Mouse (Mus musculus) heart, embryonic 14.5 days (tissue): ENCODE results near the gene Ccnyl1. TPM values are rescaled to one million over a fixed set of nuclear protein-coding genes. Genes with fewer than 3 reads are reported as not detected.

Experiments
- ATAC-seq: fragments of 200-750 bp; cut with Nextera tagmentation; 2 replicates; pipeline ENCODE4 v1.8.0; 2017; ENCODE audit warnings: low read depth, moderate TSS enrichment; ENCODE audit not compliant: insufficient number of reproducible peaks, insufficient read depth, low FRiP score
- H3K27ac ChIP-seq, 2 experiments: fragments of 200-500 bp in 1 of 2; fragments of 300-500 bp in 1 of 2; sonication (generic) in 1 of 2; replicated peaks in 1 of 2; 2 replicates each; pipeline ENCODE4 v1.5.1; 2012 to 2014; ENCODE audit warnings: low read depth in 2 of 2, low read length in 2 of 2, control low read depth in 1 of 2, mild to moderate bottlenecking in 1 of 2, mixed read lengths in 1 of 2; ENCODE audit not compliant: control insufficient read depth in 1 of 2, insufficient read depth in 1 of 2
- H3K27me3 ChIP-seq: fragments of 300-500 bp; sonication (generic); 2 replicates; pipeline ENCODE4 v1.6.1; 2014; ENCODE audit warnings: mild to moderate bottlenecking, low read length, control low read depth; ENCODE audit not compliant: control insufficient read depth, insufficient read depth
- H3K36me3 ChIP-seq: fragments of 300-500 bp; sonication (generic); 2 replicates; pipeline ENCODE4 v1.6.1; 2014; ENCODE audit warnings: mild to moderate bottlenecking, control low read depth, low read length, mixed read lengths; ENCODE audit not compliant: control insufficient read depth, insufficient read depth
- H3K4me1 ChIP-seq, 2 experiments: fragments of 200-500 bp in 1 of 2; fragments of 300-500 bp in 1 of 2; sonication (generic) in 1 of 2; 2 replicates each; pipeline ENCODE4 v1.6.1; 2012 to 2014; ENCODE audit warnings: low read length in 2 of 2, control low read depth in 1 of 2, mixed read lengths in 1 of 2; ENCODE audit not compliant: control insufficient read depth in 2 of 2, insufficient read depth in 2 of 2
- H3K4me2 ChIP-seq: fragments of 300-500 bp; sonication (generic); 2 replicates; pipeline ENCODE4 v1.6.1; 2014; ENCODE audit warnings: mild to moderate bottlenecking, low read length
- H3K4me3 ChIP-seq, 2 experiments: fragments of 200-500 bp in 1 of 2; fragments of 300-500 bp in 1 of 2; sonication (generic) in 1 of 2; 2 replicates each; pipeline ENCODE4 v1.5.1; 2012 to 2014; ENCODE audit warnings: low read length in 2 of 2, mild to moderate bottlenecking in 2 of 2, control low read depth in 1 of 2, low read depth in 1 of 2, moderate library complexity in 1 of 2; ENCODE audit not compliant: control insufficient read depth in 1 of 2, insufficient read depth in 1 of 2
- H3K9ac ChIP-seq: fragments of 300-500 bp; sonication (generic); 2 replicates; pipeline ENCODE4 v1.6.1; 2014; ENCODE audit warnings: mild to moderate bottlenecking, low read length
- H3K9me3 ChIP-seq: fragments of 300-500 bp; sonication (generic); 2 replicates; pipeline ENCODE4 v1.6.1; 2016; ENCODE audit warnings: low read length, control low read depth; ENCODE audit not compliant: control insufficient read depth
- WGBS: fragments of 180-500 bp; shearing (Covaris S2); extraction: QIAGEN DNeasy Blood & Tissue Kit; methylation state at CpG from one replicate; pipeline ENCODE4 v1.1.7; 2014; 5-methylcytosine and 5-hydroxymethylcytosine counted together
- polyA plus RNA-seq: library from polyadenylated mRNA; unstranded; fragments of >200 nt; fragmentation: Nextera tagmentation; extraction: Ambion mirVana; gene quantifications from 2 replicates; pipeline ENCODE4 v1.2.1, GENCODE M21; 2014

The Ccnyl1 gene
- polyA plus RNA-seq, 1 experiment from 2014 or later = 6.7 TPM

DNA sequence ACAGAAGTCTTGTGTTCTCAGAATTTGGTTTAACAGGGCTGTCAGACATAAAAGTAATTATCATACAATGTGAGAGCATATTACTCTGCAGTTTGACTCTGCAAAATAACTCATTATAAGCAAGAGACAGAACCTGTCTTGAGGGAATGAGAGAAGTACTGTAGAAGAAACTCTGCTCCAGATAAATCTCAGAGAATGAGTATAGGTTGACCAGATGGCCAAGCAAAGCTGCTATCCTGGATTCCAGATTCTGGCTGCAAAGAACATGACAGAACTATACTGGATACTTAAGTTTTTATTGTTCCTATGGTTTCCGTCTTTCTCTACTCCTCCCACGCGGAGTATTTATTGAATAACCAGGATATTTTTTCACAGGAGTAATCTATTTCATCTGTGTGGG, 7.2 kb upstream of the Ccnyl1 start:
- WGBS = 84% methylated on average over 3 of the region's 3 CpGs
- Histone ChIP-seq H3K27ac (no peak overlapping the region), H3K4me1 (no peaks in the 10 kb centered on the region), H3K9ac (no peak overlapping the region), H3K27me3 (no peaks in the 10 kb centered on the region), H3K4me3 (no peak overlapping the region), H3K9me3 (no peaks in the 10 kb centered on the region), H3K4me2 (no peak overlapping the region), H3K36me3 (no peaks in the 10 kb centered on the region; the same call in 1 of the 2 replicates)
- no peak for ATAC-seq

DNA sequence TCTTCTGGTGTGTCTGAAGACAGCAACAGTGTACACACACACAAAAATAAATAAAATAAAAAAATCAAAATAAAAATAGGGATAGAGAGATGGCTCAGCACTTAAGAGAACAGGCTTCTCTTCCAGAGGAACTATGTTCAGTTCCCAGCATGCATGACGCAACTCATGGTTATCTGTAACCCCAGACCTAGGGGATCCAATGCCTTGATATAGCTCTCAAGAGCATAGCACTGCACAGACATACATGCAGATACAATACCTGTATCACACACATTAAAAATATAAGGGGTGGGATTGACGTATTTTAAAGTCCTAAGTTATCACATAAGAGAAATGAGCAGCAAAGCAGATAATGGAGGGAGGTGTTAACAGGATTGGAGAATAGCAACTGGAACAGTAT, 5.8 kb upstream of the Ccnyl1 start:
- H3K27me3 ChIP-seq = no peaks in the 10 kb centered on the region
- H3K27ac ChIP-seq = no peak overlapping the region
- H3K9ac ChIP-seq = no peak overlapping the region
- H3K4me2 ChIP-seq = no peak overlapping the region
- 79% methylated on average over 2 of the region's 2 CpGs for WGBS
- H3K4me3 ChIP-seq = no peak overlapping the region
- no peak for ATAC-seq
- no peaks in the 10 kb centered on the region; the same call in 1 of the 2 replicates for H3K36me3 ChIP-seq
- peaks cover 0 to 5% of the 10 kb centered on the region in 2 experiments; a peak in 2 of 4 replicates for H3K4me1 ChIP-seq
- no peaks in the 10 kb centered on the region for H3K9me3 ChIP-seq

DNA sequence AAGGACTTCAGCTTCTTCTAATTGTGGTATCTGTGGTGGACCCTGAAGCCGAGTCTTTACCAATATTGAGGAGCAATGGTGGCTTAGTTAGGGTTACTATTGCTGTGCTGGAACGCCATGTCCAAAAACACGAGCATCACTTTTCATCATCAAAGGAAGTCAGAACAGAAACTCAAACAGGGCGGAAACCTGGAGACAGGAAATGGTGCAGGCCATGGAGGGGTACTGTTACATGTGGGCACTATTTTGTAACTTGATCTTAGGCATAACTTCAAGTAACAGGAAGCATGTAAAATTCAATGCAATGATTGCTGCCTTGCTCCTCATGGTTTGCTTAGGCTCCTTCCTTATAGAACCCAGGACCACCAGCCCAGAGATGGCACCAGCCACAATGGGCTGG, 2.2 kb upstream of the Ccnyl1 start:
- Histone ChIP-seq H3K4me1 (peaks cover 2 to 18% of the 10 kb centered on the region in 2 experiments), H3K9me3 (no peaks in the 10 kb centered on the region), H3K27ac (no peak overlapping the region), H3K9ac (no peak overlapping the region), H3K4me3 (no peak overlapping the region), H3K36me3 (no peaks in the 10 kb centered on the region; the same call in 1 of the 2 replicates), H3K27me3 (no peaks in the 10 kb centered on the region), H3K4me2 (no peak overlapping the region)
- ATAC-seq = no peak
- 77% methylated on average over 4 of the region's 4 CpGs for WGBS

GRCm38 (mm10) chr1:64689561-64690212, 568 bp upstream of the Ccnyl1 start:
- Histone ChIP-seq H3K27me3 (no peaks in the 10 kb centered on the region), H3K9ac (peak overlapping the region; percentile 67), H3K4me3 (peak overlapping the region; percentile 64 to 80), H3K36me3 (no peaks in the 10 kb centered on the region; the same call in 1 of the 2 replicates), H3K9me3 (no peaks in the 10 kb centered on the region), H3K4me1 (peaks cover 2 to 20% of the 10 kb centered on the region in 2 experiments), H3K27ac (peak overlapping the region; percentile 58 to 72; a peak in 3 of 4 replicates), H3K4me2 (peak overlapping the region; percentile 90)
- no peak for ATAC-seq
- 19% methylated on average over 9 of the region's 9 CpGs for WGBS

- H3K27me3 ChIP-seq = no peaks in the 10 kb centered on the region
- H3K36me3 ChIP-seq = no peaks in the 10 kb centered on the region; the same call in 1 of the 2 replicates
- H3K4me2 ChIP-seq = peak overlapping the region; percentile 81
- peak overlapping the region; percentile 64 to 95 for H3K4me3 ChIP-seq
- H3K27ac ChIP-seq = peak overlapping the region; percentile 35 to 73; a peak in 3 of 4 replicates
- ATAC-seq = peak; percentile 9; the same call in 1 of the 2 replicates
- H3K4me1 ChIP-seq = peaks cover 2 to 20% of the 10 kb centered on the region in 2 experiments
- H3K9ac ChIP-seq = peak overlapping the region; percentile 83
- under 1% methylated on average over 52 of the region's 55 CpGs for WGBS
- H3K9me3 ChIP-seq = no peaks in the 10 kb centered on the region
These were observed 881 bp downstream of the Ccnyl1 start for GRCm38 (mm10) chr1:64691121-64691551.

DNA sequence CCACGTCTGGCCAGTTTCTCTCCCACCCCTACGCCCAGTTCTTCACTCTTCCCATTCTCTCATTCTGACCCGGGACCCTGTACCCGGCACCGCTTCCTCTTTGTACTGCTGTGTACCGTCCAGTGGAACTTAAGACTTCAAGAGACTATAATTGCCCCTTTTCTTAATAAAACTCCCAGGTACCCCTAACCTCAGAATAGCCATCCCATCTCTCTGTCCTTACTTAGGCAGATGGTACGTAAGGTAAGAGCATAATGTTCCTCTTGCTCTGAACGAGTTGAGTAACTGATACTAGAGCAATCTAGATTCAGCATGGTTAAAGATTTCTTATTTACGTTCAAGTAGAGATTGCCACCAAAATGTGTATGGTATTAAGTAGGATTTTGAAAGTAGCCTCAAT, 1.3 kb downstream of the Ccnyl1 start:
- Histone ChIP-seq H3K27ac (peak overlapping the region in 1 of 2 experiments; percentile 73; a peak in 2 of 4 replicates), H3K9ac (peak overlapping the region; percentile 83), H3K4me3 (peak overlapping the region; percentile 64 to 95), H3K4me2 (peak overlapping the region; percentile 81), H3K36me3 (no peaks in the 10 kb centered on the region; the same call in 1 of the 2 replicates), H3K9me3 (no peaks in the 10 kb centered on the region), H3K4me1 (peaks cover 2 to 20% of the 10 kb centered on the region in 2 experiments), H3K27me3 (no peaks in the 10 kb centered on the region)
- no peak for ATAC-seq
- WGBS = 4% methylated on average over 9 of the region's 9 CpGs

DNA sequence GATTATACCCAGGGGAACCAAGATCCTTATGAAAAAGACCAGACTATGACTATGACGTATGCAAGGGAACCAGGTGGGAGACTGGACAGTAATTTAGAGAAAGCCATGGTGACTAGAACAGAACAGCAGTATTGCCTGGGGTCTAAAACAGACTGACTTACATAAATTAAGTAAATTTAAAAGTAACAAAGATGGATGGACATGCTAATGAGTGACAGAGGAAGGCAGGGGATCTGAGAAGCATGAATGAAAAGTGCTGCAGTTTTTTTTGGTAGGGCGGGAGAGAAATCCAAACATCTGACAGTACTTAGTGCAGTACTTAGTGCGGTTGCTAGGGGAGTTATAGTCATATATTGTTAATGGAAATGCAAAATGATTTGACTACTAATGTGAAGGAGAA, 4.9 kb downstream of the Ccnyl1 start:
- no peaks in the 10 kb centered on the region for H3K36me3 ChIP-seq
- H3K9ac ChIP-seq = no peak overlapping the region
- no peaks in the 10 kb centered on the region for H3K27me3 ChIP-seq
- no peaks in the 10 kb centered on the region for H3K9me3 ChIP-seq
- peaks cover 1 to 11% of the 10 kb centered on the region in 2 experiments; a peak in 3 of 4 replicates for H3K4me1 ChIP-seq
- ATAC-seq = no peak
- 90% methylated on average over 3 of the region's 3 CpGs for WGBS
- no peak overlapping the region for H3K27ac ChIP-seq
- H3K4me3 ChIP-seq = no peak overlapping the region
- H3K4me2 ChIP-seq = no peak overlapping the region
